Mouse (Mus musculus) embryonic facial prominence, embryonic 13.5 days (tissue): ENCODE measurements around the gene Dyrk4. TPM values are rescaled to one million over a fixed set of nuclear protein-coding genes. Genes with fewer than 3 reads are reported as not detected.
A peak's percentile ranks its signal among the peaks of the same experiment; 100 is the strongest.

Source experiments
- ATAC-seq: fragments of 200-750 bp; cut with Nextera tagmentation; 2 replicates; pipeline ENCODE4 v1.8.0; 2017; ENCODE audit warnings: low read depth; ENCODE audit not compliant: insufficient number of reproducible peaks, insufficient read depth, low FRiP score, low TSS enrichment
- H3K27ac ChIP-seq: fragments of 300-500 bp; sonication (generic); 2 replicates; pipeline ENCODE4 v1.5.1; 2015; ENCODE audit warnings: moderate library complexity, mild to moderate bottlenecking, inconsistent platforms
- H3K27me3 ChIP-seq: fragments of 300-500 bp; sonication (generic); 2 replicates; pipeline ENCODE4 v1.6.1; 2015; ENCODE audit warnings: mild to moderate bottlenecking, inconsistent platforms
- H3K36me3 ChIP-seq: fragments of 300-500 bp; sonication (generic); 2 replicates; pipeline ENCODE4 v1.6.1; 2015; ENCODE audit warnings: mild to moderate bottlenecking, inconsistent platforms
- H3K4me1 ChIP-seq: fragments of 300-500 bp; sonication (generic); 2 replicates; pipeline ENCODE4 v1.6.1; 2015; ENCODE audit warnings: inconsistent platforms
- H3K4me2 ChIP-seq: fragments of 300-500 bp; sonication (generic); 2 replicates; pipeline ENCODE4 v1.6.1; 2015; ENCODE audit warnings: moderate library complexity, mild to moderate bottlenecking, inconsistent platforms
- H3K4me3 ChIP-seq: fragments of 300-500 bp; sonication (generic); 2 replicates; pipeline ENCODE4 v1.5.1; 2015; ENCODE audit warnings: mild to moderate bottlenecking, inconsistent platforms
- H3K9ac ChIP-seq: fragments of 300-500 bp; sonication (generic); 2 replicates; pipeline ENCODE4 v1.6.1; 2015; ENCODE audit warnings: mild to moderate bottlenecking, inconsistent platforms
- H3K9me3 ChIP-seq: fragments of 300-500 bp; sonication (generic); 2 replicates; pipeline ENCODE4 v1.6.1; 2016; ENCODE audit warnings: inconsistent platforms
- WGBS: fragments of 180-500 bp; shearing (Covaris S2); methylation state at CpG from one replicate; pipeline ENCODE4 v1.1.7; 2015; ENCODE audit warnings: mixed read lengths; 5-methylcytosine and 5-hydroxymethylcytosine counted together
- polyA plus RNA-seq: library from polyadenylated mRNA; unstranded; fragments of >200 nt; fragmentation: Nextera tagmentation; extraction: Ambion mirVana; gene quantifications from 2 replicates; pipeline ENCODE4 v1.2.1, GENCODE M21; 2015

Dyrk4 gene
- 0.10 and 0.36 TPM in 2 replicates for polyA plus RNA-seq

GRCm38 (mm10) chr6:126921111-126921881 lies at the start of gene Dyrk4:
Dyrk4 (minus strand) TSS chr6:126921839.
- H3K36me3 ChIP-seq, result peaks cover 37% of the 10 kb centered on the region
- WGBS, result 16% methylated on average over 21 of the region's 21 CpGs
- H3K4me3 ChIP-seq, result peak within 1 kb of the TSS; percentile 8
- H3K27me3 ChIP-seq, result no peaks in the 10 kb centered on the region
- ATAC-seq, result 0 out of 2 replicates have a peak, but pooled peaks have one; percentile 26
- 0 out of 2 replicates have a peak, but pooled peaks cover 3% of the 10 kb centered on the region for H3K4me1 ChIP-seq
- peak within 1 kb of the TSS; percentile 39 for H3K4me2 ChIP-seq
- no peaks in the 10 kb centered on the region for H3K9me3 ChIP-seq
- H3K9ac ChIP-seq, result peak within 1 kb of the TSS; percentile 53
- H3K27ac ChIP-seq, result no peak within 1 kb of the TSS

- no peaks in the 10 kb centered on the region for H3K9me3 ChIP-seq
- H3K36me3 ChIP-seq, result 0 out of 2 replicates have a peak, but pooled peaks cover 6% of the 10 kb centered on the region
- no peak overlapping the region for H3K4me3 ChIP-seq
- H3K27ac ChIP-seq, result no peak overlapping the region
- H3K27me3 ChIP-seq, result no peaks in the 10 kb centered on the region
- H3K4me1 ChIP-seq, result peaks cover 9% of the 10 kb centered on the region; the same call in 1 of the 2 replicates
- H3K4me2 ChIP-seq, result no peak overlapping the region
- WGBS, result 85% methylated on average over 14 of the region's 14 CpGs
- no peak overlapping the region for H3K9ac ChIP-seq
- ATAC-seq, result no peak
These were observed 44.8 kb upstream of the Dyrk4 start for GRCm38 (mm10) chr6:126966241-126967026.

GRCm38 (mm10) chr6:126963426-126963825 lies 41.8 kb upstream of the Dyrk4 start:
- Histone ChIP-seq H3K27me3 (no peaks in the 10 kb centered on the region), H3K9ac (no peak overlapping the region), H3K4me1 (no peaks in the 10 kb centered on the region), H3K9me3 (no peaks in the 10 kb centered on the region), H3K4me3 (no peak overlapping the region), H3K36me3 (0 out of 2 replicates have a peak, but pooled peaks cover 6% of the 10 kb centered on the region), H3K27ac (no peak overlapping the region), H3K4me2 (no peak overlapping the region)
- WGBS, result 72% methylated on average over 9 of the region's 9 CpGs
- ATAC-seq, result no peak

- no peak overlapping the region for H3K4me3 ChIP-seq
- no peaks in the 10 kb centered on the region for H3K4me1 ChIP-seq
- H3K36me3 ChIP-seq, result 0 out of 2 replicates have a peak, but pooled peaks cover 6% of the 10 kb centered on the region
- no peaks in the 10 kb centered on the region for H3K27me3 ChIP-seq
- H3K27ac ChIP-seq, result no peak overlapping the region
- ATAC-seq, result no peak
- no peak overlapping the region for H3K9ac ChIP-seq
- H3K4me2 ChIP-seq, result no peak overlapping the region
- H3K9me3 ChIP-seq, result no peaks in the 10 kb centered on the region
- 87% methylated on average over 5 of the region's 5 CpGs for WGBS
These were observed 41.1 kb upstream of the Dyrk4 start for GRCm38 (mm10) chr6:126962709-126963108.

GRCm38 (mm10) chr6:126961371-126962018 lies 39.9 kb upstream of the Dyrk4 start:
- H3K27ac ChIP-seq, result no peak overlapping the region
- no peak overlapping the region for H3K9ac ChIP-seq
- WGBS, result 77% methylated on average over 8 of the region's 8 CpGs
- H3K36me3 ChIP-seq, result peaks cover 13% of the 10 kb centered on the region; the same call in 1 of the 2 replicates
- no peak overlapping the region for H3K4me2 ChIP-seq
- ATAC-seq, result no peak
- H3K4me3 ChIP-seq, result no peak overlapping the region
- no peaks in the 10 kb centered on the region for H3K9me3 ChIP-seq
- no peaks in the 10 kb centered on the region for H3K27me3 ChIP-seq
- no peaks in the 10 kb centered on the region for H3K4me1 ChIP-seq

GRCm38 (mm10) chr6:126955734-126956133 lies 34.1 kb upstream of the Dyrk4 start:
- Histone ChIP-seq H3K9me3 (no peaks in the 10 kb centered on the region), H3K4me2 (no peak overlapping the region), H3K4me3 (no peak overlapping the region), H3K27ac (no peak overlapping the region), H3K9ac (no peak overlapping the region), H3K36me3 (peaks cover 16% of the 10 kb centered on the region), H3K27me3 (no peaks in the 10 kb centered on the region), H3K4me1 (no peaks in the 10 kb centered on the region)
- WGBS, result 6% methylated on average over 10 of the region's 10 CpGs
- no peak for ATAC-seq

GRCm38 (mm10) chr6:126948336-126948735 lies 26.7 kb upstream of the Dyrk4 start:
- H3K27me3 ChIP-seq, result no peaks in the 10 kb centered on the region
- H3K27ac ChIP-seq, result no peak overlapping the region
- H3K9me3 ChIP-seq, result no peaks in the 10 kb centered on the region
- no peak overlapping the region for H3K4me2 ChIP-seq
- no peak for ATAC-seq
- no peaks in the 10 kb centered on the region for H3K4me1 ChIP-seq
- WGBS, result 87% methylated on average over 4 of the region's 4 CpGs
- no peak overlapping the region for H3K9ac ChIP-seq
- H3K36me3 ChIP-seq, result peaks cover 36% of the 10 kb centered on the region
- H3K4me3 ChIP-seq, result no peak overlapping the region

GRCm38 (mm10) chr6:126940451-126940850 lies 18.8 kb upstream of the Dyrk4 start:
- Histone ChIP-seq H3K27me3 (no peaks in the 10 kb centered on the region), H3K9ac (peak overlapping the region; percentile 87), H3K4me1 (peaks cover 30% of the 10 kb centered on the region), H3K4me3 (peak overlapping the region; percentile 76), H3K36me3 (peaks cover 20% of the 10 kb centered on the region; the same call in 1 of the 2 replicates), H3K9me3 (no peaks in the 10 kb centered on the region), H3K4me2 (peak overlapping the region; percentile 96), H3K27ac (no peak overlapping the region)
- no peak for ATAC-seq
- 3% methylated on average over 5 of the region's 5 CpGs for WGBS

- Histone ChIP-seq H3K36me3 (peaks cover 13% of the 10 kb centered on the region; the same call in 1 of the 2 replicates), H3K9me3 (no peaks in the 10 kb centered on the region), H3K4me1 (peaks cover 30% of the 10 kb centered on the region), H3K9ac (peak within 1 kb of the TSS; percentile 87), H3K27ac (peak within 1 kb of the TSS; percentile 11; the same call in 1 of the 2 replicates), H3K27me3 (no peaks in the 10 kb centered on the region), H3K4me3 (peak within 1 kb of the TSS; percentile 76), H3K4me2 (peak within 1 kb of the TSS; percentile 96)
- under 1% methylated on average over 33 of the region's 33 CpGs for WGBS
- ATAC-seq, result peak; percentile 94
These were observed 18.0 kb upstream of the Dyrk4 start, which contains the start of the genes Rad51ap1 and D6Wsu163e for GRCm38 (mm10) chr6:126939487-126940171. Rad51ap1 (minus strand) TSS chr6:126939587. D6Wsu163e (plus strand) TSS chr6:126939962.

- Histone ChIP-seq H3K9me3 (no peaks in the 10 kb centered on the region), H3K9ac (peak overlapping the region; percentile 87), H3K36me3 (peaks cover 13% of the 10 kb centered on the region), H3K27me3 (no peaks in the 10 kb centered on the region), H3K27ac (peak overlapping the region; percentile 11; the same call in 1 of the 2 replicates), H3K4me1 (peaks cover 30% of the 10 kb centered on the region), H3K4me2 (peak overlapping the region; percentile 96), H3K4me3 (peak overlapping the region; percentile 76)
- 0 out of 2 replicates have a peak, but pooled peaks have one; percentile 5 for ATAC-seq
- WGBS, result under 1% methylated on average over 31 of the region's 31 CpGs
These were observed 17.3 kb upstream of the Dyrk4 start for GRCm38 (mm10) chr6:126938853-126939486.
